Mouse (Mus musculus) heart, postnatal 0 days (tissue): ENCODE measurements at regions not wholly inside any gene's neighbourhood (a gene's known extent, or its start where the extent isn't known, plus 50 kb on each side); places are given as distances from the start of the nearest gene placed in this dataset.

ENCODE experiments used
- CTCF ChIP-seq: IDR thresholded peaks from 2 replicates; pipeline ENCODE4 v1.5.1; 2016; ENCODE audit warnings: antibody characterized with exemption, control low read depth, low read depth
- EP300 ChIP-seq: IDR thresholded peaks from 2 replicates; pipeline ENCODE4 v1.6.1; 2016; ENCODE audit warnings: antibody characterized with exemption, low read depth

DNA sequence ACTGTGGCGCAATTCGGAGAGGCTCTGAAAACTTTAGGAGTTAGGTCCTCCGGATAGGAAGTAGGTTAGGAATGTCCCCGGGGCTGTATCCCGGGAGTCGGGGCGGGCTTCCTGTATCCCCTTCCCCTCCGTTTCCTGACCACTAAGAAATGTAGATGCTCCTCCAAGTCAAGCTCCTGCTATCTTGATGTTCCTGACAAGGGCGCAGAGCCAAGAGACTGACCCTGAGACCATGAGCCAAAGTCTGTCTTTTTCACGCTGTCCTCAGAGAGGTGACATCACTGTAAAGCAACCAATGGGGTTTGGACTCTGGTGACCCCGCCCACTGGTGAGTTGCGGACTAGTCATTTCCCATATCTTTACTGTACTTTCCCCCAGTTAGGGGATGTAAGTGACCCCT, 51.8 kb upstream of the Rgma start:
- TF ChIP-seq CTCF (no peak), EP300 (no peak)
